Mouse (Mus musculus): ENCODE results near the gene 1700003F12Rik.

Gene 1700003F12Rik

GRCm38 (mm10) chr2:154580586-154580985 lies 33.7 kb downstream of the 1700003F12Rik start:
- no peak for DNase-seq

GRCm38 (mm10) chr2:154581421-154581820 lies 34.5 kb downstream of the 1700003F12Rik start:
- no peak for DNase-seq

DNA sequence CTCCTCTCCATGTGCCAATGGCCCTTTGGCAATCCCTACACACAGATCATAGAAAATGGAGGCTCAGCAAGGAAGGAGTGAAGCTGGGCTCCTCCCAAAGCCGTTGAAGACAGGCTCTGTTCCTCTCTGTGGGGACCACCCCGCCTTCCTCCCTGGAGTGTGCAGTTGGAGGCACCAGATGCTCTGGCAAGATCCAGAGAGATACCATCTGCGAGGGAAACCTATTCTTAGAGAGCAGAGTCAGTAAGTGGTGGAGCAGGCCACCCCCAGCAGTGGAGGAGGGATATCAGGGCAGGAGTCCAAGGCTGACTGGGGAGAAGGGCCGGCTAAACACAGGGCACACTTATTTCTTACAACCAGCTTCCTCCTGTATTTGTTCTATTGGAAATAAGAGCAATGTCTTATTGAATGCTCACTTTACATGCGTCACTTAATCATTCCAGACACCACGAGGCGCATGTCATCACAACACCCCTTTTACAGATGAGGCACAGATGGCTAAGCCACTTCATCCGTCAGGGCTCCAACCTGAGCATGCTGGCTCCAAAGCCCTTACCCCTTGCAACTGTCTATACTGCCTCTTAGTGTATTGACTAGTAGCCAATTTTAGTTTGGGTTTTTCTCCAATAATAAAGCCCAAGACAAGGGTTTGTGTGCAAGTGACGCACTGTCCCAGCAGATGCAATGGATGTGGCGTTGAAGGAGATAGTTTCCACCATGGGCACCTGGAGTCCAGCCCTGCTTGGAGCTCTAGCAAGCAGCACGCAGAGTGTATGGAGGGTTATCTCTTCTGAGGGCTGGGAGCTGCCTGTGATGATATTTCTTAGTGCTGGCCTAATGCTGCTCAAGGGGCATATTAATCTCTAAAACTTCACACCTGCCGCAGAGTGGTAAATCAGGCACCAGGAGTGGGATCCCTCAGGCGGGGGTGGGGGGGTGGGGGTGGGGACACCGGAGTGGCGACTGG lies 37.3 kb downstream of the 1700003F12Rik start:
- DNase-seq: peak; percentile 44

DNA sequence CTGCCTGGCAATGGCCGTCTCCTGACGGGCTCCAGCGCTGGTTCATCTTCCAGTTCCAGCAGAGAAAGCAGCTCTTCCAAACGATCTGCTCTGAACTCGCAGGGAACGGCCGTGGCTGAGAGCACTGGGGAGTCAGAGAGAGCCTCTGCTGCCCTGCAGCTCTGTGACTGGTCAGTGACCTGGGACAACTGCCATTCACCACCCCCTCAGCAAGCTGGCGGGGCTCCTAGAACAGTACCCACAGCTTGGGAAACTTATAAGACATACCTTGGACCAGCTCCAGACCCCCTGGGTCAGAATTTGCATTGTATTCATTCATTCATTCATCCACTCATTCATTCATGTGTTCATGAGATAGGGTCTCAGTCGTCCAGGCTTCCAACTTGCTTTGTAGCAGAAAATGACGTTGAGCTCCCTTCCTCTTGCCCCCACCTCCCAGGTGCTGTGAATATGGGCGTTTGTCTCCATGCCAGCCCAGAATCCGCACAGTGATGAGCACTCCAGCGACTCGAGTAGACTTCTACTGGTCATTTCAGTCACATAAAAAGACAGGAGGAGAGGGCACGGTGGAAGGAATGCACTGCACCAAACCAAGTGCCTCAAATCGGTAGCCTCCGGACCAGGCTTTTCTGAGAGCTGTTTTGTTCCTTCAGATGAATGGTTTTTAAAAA lies 38.2 kb downstream of the 1700003F12Rik start:
- no peak for DNase-seq

GRCm38 (mm10) chr2:154586405-154586804 lies 39.5 kb downstream of the 1700003F12Rik start:
- peak; percentile 74 for DNase-seq

DNA sequence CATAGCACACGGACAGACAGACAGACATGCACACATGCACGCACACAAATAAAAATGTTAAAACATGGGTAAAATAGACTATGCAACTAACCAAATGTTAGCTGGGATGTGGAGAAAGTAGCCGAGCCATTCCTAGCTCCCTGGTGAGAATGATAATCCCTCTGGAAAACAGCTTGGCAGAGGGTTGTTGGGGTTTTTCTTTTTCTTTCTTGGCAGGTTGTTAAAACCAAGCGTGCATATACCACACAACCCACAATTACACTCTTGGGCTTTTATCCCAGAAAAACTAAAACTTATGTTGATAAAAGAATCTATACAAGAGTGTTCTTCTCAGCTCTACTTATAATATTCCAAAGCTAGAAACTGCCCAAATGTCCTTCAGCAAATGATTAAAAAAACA lies 42.2 kb downstream of the 1700003F12Rik start:
- DNase-seq: no peak

GRCm38 (mm10) chr2:154591239-154591638 lies 44.4 kb downstream of the 1700003F12Rik start:
- no peak for DNase-seq

DNA sequence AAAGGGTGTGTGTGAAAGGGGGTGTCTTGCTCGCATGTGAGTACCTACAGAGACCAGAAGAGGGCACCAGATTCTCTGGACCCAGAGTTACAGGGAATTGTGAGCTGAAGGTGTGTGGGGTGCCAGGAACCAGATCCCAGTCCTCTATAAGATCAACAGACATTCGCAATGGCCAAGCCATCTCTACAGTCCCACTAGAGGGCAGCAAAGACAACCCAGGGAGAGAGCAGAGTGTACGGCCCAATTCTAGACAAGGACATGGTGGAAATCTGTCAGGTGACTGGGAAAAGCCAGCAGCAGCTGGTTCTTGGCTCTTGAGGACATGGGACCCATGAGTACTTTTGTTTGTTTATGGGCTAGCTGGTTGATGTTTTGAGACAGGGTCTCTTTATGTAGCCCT lies 46.1 kb downstream of the 1700003F12Rik start:
- DNase-seq: peak; percentile 57

DNA sequence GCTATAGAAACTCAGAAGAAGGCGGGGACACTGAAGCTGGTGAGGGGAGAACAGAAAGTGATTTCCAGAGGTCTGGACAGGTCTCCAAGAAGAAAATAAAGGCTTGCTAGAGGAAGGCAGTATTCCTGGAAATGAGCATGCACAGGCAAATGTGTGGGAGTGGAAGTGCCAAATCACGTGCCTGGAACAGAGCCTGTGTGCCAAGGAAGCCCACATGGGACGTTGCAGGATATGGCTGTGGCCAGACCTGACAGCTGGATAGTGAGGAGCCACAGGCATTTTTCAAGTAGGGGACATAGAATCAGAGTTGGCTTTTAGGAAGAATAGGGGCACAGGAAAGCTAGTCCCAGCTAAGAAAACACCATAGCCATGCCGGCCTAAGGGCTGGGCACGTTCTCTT lies 48.9 kb downstream of the 1700003F12Rik start:
- no peak for DNase-seq

- DNase-seq: no peak
Observed at GRCm38 (mm10) chr2:154597399-154597798, 50.5 kb downstream of the 1700003F12Rik start.

All from liver (tissue).